Mouse (Mus musculus) heart, adult 18-20 months (tissue): Measurements from ENCODE around the gene Tmem140. TPM values are rescaled to one million over a fixed set of nuclear protein-coding genes. Genes with fewer than 3 reads are reported as not detected.

Source experiments
- DNase-seq, 2 experiments: peaks; one replicate each; pipeline ENCODE4 v3.0.0; 2021 to 2022; ENCODE audit warnings: mixed read lengths in 1 of 2
- total RNA-seq, 2 experiments: library from RNA; stranded (reverse); gene quantifications; 2 replicates each; pipeline ENCODE4 v1.2.3; 2021

The Tmem140 gene
- total RNA-seq, 2 experiments from 2014 or later: 26.5 to 32.4 TPM

DNA sequence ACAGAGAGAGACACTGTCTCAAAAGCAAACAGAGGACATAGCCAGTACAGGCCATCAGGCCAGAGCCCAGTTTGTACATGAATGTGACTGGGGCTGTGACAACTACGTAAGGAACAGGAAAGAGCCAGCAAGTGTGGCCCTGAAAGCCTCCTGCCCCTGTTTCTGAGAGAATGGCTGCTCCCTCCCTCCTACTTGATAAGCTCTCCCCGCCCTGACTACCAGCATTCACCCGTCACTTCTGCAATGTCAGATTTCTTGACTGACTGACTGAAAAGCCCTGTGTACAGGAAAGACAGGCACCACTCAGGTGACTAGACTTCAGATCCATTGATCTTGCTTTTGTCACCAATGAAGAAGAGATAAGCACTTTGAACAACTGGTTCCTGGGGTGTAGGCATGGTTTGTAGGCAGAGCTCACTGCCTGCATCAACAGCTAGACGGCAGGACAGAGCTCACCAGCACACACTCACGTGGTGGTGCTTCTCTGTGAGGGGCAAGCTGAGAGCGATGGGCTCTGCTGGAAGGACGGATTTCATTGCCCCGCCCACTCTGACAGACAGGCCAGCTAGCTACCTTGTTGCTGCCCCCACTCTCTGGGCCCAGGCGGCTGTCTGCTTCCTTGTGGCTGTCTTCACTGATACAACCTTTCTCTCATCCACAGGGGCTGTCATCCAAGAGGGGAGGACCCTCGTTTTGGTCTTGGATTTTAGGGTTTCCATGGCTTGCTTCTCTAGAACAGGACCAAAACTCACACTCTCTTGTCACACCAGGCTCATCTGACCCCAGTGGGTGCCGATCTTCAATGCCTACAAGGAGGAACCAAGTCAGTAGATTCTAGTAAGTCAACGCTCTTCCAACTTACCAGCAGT is 13.3 kb downstream of the Tmem140 start:
- peak in 1 of 2 experiments; percentile 40 for DNase-seq

DNA sequence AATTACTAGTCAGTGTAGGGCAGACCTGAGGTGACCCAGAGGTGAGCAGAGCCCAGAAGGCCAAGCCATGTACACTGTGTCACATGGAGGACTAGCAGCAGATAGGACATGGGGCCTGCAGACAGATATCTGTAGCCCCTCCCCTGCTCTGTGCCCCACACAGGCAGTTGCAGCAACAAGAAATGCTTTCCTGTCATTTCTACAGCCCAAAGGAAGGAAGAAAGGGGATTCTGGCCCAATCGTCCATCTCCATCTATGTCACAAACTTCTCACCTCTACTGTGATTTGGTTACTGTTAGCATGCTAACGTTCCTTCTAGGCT is 13.8 kb downstream of the Tmem140 start:
- peak in 1 of 2 experiments; percentile 35 for DNase-seq

DNA sequence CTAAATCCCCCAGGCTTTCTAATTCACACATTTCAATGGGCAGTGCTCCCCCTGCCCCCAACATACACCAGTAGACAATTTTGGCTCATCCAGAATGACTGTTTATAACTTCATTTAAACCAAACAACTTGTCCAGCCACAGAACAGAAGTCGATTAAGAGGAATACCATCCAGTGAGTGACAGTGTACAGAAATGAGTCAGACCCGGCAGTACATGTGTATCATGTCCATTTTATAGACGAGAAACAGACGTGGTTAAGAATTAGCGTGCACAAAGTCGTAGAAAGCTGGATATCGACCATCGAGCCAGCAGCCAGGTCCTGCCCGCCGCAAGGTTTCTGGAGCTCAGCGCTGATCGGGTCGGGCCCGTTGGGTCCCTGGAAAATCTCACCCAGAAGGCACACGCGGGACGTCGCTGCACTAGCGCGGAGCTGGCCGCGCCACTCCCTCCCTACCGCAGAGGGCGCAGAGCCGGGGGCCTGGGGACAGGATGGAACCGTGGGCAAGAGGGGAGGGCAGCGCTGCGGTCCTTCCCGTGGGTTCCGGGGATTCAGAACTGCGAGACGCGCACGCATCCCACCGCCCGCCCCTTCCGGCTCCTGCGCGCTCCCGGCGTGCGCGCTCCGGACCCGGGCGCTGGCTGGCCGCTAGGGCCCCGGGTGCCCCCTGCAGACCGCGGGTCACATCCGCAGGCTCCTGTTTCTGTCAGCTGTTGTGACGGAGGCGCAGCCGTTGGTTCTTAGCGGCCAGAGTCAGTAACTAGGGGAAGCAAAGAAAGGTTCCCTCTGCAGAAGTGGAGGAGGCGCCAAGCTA is 14.8 kb downstream of the Tmem140 start, which contains the start of gene Cyren:
Gene Cyren (minus strand): TSS at position 552 of the 813 bp plus-strand sequence.
- DNase-seq: peak; percentile 93 to 96

DNA sequence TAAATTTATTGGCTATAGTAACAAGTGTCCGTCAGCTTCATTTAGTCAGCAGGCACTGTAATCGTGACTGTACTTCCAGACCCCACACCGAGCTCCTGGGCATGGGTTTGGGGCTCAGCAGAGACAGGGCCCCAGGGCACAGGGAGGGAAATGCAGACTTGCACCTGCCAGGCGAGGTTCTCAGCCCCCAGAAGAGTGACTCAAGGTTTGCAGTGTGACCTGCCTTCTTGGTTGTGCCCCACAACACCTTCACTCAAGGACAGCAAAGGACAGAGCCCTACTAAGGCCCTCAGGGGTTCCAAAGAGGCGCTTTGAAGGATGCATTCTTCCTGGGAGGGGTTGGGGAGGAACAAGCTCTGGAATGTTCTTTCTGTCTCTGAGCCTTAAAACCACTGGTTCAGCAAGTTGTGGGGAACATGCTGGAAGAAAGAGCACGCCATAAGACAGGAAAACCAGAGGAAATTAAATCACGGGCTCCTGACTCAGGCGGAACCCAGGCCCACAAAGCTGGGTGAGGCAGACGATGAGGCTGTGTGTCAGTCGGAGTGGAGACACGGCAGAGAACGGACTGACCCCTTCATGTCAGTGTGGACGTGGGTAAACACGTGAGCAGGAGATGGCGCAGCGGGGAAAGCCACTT is 16.3 kb downstream of the Tmem140 start:
- DNase-seq: peak in 1 of 2 experiments; percentile 36

DNA sequence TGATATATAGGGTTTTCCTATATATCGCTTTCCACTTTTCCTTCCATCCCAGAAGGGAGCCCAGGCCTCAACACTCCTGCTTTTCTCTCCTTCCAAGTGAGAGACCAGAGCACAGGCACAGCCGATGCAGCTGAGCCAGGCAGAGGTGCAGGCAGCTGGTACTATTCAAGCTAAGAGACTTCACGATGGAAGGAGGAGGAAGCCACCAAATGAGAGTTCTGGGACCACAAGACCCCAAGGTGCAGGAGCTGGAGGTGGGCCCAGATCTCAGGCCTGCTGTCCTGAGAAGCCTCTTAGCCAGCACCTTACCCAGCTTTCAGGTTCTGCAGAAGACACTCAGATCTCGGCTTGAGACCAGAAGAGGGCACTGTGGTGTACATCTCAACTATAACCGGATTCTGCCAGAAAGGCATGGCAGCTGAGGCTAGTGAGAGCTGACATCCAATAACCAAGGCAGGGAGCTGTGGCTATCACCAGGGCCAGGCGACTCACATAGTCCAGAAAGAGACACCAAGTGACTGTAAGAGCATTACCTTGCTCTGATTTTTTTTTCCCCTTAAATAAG is 17.0 kb downstream of the Tmem140 start:
- peak; percentile 52 to 61 for DNase-seq

DNA sequence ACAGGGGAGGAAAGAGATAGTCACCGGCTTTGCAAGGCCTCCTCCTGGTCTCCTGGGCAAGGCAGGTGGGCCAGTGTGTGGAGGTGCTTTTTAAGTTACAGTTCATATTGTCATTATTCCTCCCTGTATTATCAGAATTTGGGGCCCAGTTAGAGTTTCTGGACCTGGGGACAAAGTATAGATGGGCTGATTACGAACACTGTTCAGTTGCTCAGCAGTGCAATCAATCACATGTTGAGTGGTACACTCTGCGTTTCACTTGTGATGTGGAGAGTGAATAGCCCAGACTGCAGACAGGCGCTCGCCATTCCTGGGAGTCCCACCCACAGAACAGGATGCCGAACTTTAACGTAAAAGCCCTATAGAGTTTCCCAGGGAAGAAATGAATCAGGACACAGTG is 21.8 kb downstream of the Tmem140 start:
- no peak for DNase-seq

DNA sequence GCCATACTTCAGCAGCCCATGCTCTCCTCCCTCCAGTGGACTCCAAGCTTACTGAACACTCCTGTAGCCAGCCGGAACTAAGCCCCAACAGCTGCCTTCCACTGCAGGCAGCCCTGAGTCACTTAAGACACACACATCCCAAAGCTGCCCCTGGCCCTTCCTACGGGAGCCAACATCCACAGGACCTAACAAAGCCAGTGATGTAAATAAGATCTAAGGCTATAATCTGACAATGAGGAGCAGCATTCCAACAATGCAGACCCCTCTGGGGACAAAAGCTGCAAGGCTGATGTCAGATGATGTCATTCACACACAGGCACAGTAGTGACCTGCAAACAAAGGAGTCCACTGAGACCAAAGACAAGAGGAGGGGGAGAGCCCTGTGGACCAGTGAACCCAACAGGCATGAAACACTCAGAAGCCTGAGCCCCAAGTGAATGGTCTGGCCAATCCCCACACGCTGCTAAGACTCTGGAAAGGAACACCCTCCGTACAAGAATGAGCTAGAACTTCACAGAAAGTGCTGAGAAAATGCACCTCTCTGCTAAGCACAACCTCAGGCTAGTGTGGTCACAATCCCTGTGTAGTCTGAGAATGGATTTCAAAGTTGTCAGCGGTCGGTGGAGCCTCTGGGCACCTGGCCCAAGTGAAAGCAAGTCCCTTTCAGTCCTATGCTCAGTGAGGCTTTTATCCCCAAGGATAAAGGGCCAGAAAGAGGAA is 24.3 kb downstream of the Tmem140 start:
- DNase-seq: no peak

DNA sequence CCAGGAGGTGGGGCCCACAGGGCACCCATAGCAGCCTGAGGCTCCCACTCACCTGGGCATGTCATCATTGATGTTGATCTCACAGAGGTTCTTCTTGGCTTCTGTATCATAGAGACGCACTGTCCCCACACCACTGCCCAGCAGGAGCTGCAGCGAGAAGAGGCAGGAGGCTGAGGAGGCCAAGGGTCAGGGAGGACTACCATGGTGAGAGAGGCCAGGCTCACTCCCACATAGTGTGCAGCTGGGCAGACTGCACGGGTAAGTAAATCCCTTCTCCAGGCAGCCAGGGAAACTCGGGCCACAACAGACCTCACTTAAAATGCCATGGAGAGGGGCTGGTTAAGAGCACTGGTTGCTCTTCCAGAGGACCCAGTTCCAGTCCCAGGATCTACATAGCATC is 26.2 kb downstream of the Tmem140 start:
- DNase-seq: no peak

DNA sequence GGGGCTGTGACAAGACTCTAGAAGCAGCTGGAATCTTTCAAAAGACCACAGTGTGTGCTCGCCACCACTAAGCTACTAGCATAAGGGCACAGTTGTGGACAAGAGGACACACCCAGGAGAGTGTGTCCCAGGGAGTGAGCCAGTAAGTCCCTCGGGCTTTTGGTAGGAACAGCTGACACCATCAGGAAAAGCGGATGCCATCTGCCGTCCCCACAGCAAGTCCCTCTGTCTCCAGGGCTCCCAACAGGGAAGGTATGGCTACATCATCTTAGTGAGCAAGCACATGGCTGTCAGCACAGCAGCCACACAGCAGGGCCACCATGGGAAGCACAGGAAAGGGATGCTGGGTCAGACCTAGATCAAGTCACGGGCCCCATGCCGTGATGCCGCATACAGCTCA is 32.6 kb downstream of the Tmem140 start:
- DNase-seq: no peak

DNA sequence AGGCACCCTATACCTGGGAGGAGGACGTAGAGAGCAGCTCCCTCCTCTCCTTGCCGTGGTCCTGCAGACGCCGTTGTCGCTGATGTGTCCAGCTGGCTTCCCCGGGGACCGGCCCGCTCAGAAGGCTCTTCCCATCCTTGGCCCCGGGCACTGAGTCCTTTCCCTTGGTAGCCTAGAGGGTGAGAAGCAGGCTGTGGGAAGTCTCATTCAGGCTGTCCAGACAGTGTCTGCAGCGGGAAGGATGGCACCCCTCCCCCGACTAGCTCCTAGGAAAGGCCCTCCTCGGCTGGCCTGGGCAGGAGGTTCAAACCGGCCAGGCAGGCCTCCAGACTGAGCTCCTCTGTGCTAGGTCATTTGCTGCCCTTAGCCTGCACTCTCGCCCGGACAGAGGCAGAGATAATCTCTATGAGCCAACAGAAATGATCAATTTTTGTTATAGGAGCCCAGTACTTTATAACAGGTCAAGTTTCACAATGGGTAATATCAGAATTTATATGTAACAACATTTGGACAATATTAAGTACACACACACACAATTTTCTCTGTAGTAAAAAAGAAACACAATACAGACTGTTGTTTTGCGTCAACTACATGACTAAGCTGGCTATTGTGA is 33.3 kb downstream of the Tmem140 start:
- no peak for DNase-seq

DNA sequence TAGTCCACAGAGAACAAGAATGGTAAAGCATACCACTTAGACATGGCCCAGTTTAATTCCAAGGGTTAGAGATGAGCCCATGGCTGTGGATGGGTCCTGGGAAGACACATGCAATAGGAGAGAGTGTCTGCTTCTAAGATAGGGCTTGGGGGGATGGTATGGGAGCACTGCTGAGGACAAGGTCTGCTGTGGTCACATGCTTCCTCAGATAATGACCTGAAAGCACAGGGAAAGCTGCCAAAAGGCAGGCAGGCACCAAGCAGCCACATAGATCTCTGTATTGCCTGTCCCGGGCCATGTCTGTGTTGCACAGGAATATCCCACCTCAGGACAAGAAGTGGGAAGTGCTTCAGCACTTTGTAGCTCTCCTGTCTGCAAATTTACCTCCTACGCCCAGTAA is 36.2 kb downstream of the Tmem140 start:
- DNase-seq: no peak

DNA sequence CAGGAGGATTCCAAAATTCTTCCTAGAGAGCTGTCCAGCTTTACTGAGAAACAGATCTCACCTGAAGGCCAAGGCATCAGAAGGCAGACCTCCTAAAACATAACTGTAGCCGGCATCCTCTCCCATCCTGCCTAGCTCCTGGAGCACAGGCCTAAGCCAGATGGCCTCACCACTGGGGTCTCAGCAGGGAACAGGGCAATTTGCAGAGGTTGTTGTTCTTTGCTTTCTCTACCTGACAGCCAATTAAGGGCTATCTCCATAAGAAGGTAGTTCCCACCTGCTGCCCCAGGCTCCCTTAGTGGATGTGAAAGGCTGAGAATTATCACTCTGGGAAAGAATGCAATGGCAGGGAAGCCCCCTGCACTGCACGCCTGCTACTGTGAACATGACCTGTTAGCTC is 38.0 kb downstream of the Tmem140 start:
- no peak for DNase-seq

DNA sequence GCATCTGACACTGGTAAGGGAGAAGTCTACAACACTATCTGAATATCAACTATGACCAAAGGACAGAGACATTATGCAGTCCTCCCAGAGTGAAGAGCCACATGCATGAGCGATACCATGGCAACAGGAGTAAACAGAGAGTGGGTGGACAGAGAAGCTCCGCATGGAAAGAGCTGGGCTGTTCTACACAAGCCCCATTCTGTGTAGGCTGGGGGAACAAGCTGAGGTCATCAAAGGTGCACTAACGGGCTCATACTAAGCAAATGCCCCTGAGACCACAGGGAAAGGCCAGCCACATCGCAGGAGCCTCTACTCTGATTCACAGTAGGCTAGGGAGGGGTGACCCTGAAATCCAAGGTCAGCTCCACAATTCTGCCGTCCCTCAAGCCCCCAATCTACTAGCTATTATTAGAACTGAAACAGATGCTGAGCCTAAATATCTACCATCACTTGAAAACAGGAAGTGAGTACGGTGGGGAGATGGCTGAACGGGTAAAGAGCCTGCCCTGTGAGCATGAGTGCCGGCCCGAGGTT is 39.0 kb downstream of the Tmem140 start:
- DNase-seq: no peak

DNA sequence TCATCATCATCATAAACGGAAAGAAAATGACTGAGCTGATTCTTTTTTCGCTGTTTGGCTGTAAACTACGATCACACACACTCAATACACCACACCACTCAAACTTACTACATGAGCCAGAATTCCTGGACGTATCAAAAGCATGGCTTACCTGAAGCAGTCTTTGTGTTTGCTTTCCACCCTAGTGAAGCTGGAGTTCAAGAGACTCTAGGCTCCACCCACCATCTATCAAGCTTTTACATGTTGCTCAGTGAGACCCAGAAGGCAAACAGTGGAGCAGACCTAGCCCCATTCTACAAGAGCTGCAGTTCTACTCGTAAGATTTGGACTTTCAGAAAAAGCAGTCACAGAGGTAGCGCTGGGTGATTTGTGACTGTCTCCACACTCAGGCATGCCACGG is 39.6 kb downstream of the Tmem140 start:
- no peak for DNase-seq

DNA sequence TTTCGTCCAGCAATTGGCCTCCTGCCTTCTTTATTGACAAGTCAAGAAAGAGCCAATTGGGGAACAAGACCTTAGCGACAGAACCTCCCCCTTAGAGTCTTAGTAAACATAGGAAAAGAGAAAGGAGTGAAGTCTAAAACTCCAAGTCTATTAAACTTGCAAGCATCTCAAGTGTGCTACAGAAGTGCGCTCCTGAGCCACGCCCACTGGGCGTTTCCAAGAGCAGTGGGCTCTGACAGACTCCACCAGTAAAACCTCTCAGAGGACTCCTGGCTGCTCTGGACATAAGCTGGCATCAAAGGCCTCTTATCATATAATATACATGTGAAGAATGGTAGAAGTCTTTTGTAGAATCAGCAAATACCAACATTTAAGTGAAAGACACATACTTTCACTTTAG is 40.5 kb downstream of the Tmem140 start:
- no peak for DNase-seq

DNA sequence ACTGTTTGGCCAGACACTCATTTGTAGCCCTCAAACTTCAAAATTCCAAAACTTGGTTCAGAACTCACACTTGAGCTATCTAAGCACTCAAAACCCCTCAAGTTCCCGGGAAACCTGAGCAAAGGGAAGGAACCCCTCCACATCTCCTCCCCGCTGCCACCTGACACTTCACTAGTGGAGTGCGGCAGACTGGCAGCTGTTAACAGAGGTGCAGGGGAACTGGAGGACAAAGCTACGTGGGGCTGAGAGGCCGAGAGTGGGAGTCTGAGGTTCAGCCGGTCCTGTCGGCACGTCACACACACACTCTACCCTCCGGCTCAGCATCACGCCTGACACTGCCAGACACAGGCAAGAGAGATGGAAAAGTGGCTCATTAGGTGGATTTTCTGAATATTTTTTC is 40.9 kb downstream of the Tmem140 start:
- no peak for DNase-seq

DNA sequence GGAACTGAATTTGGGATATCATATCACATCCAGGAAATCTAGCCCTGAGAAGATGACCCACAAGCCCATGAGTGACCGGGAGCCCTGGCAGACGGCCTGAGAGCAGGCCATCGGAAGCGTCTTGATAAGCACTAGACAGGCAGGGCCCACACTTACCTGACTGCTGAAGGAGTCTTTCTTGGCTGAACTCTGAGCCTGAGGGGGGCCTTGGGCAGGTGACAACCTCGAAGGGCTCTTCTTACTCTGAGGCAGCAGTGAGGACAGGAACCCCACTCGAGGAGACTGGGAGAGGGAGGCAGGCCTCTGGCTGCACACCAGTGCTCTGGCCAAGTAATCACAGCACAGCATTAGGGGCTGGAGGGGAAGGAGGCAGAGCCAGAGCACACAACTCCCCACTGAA is 41.4 kb downstream of the Tmem140 start:
- no peak for DNase-seq

DNA sequence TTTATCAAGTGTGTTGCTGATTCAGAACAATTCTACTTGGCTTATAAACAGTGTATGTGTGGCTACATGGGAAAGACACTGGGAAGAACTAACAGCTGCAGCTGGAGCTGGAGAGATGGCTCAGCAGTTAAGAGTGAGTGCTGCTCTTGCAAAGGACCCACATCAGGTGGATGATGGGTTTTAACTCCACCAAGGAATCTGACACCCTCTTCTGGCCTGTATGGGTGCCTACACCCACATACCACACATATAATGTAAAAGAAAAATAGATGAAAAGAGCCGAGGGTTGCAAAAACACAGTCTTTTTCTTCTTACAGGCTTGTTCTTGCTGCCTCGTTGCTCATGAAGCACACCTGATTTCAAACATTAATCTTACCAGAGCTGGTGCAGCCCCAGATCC is 43.2 kb downstream of the Tmem140 start:
- no peak for DNase-seq

DNA sequence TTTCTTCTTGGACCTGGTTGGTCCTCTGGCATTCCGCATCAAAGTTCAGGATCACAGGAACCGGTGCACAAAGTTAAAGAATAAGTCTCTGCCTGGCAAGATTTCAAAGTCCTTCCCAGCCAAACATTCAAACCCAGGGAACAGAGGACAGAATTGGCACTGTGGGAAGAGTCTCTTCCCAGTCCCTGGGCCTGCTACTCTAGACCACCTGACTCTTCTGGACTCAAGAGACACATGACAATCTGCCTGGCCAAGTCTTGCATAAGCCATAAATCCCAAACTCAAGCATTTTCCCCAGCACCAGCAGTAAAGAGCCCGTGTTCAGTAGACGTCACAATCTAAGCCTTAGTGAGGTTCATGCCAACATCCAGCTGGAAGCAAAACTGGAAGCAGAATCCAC is 43.7 kb downstream of the Tmem140 start:
- DNase-seq: peak in 1 of 2 experiments; percentile 65

DNA sequence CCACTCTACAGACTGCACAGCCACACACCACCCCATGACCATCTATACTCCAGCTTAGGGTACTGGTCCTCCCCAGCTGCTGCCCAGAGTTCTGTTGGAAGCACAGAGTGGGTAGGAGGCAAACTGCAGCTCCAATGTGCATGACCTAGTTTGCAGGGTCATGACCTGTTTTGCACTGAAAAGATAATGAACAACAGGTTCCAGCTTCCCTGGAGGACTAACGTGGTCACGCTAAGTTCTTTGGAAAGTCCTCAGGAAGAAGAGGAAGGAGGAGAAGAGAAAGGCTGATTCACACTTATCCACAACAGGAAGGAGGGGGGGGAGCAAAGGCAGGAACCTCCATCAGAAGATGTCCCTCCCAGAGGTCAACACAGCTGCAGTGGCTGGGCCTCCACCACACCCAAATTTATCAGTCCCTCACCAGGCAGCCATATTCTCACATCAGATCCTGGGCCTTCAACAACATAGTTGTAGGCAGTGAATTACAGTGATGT is 44.2 kb downstream of the Tmem140 start:
- DNase-seq: peak; percentile 54 to 55

DNA sequence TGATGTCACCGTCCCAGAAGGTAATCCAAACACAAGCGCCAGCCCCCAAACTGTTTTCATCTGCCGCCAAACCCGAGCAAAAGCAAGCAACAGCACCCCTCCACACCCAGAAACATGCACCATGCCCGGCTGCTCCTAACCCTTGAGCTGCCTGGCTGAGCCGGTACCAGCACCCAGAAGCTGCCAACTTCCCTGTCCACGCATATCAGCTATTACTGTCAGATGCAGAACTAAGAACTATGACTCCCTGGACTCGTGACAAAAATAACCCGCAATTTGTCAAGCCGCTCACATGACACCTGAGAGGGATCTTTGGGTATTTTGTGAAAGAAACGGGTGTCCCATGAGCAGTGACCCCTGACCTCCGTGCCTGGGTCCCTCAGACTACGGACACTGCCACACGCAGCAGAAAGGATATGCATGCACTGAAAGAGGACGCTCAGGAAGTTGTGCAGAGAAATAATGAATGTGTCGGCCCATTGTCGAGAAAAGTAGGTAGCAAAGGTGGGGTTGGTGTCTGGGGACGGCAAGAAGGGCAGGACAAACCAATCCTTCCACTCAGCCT is 44.8 kb downstream of the Tmem140 start:
- peak; percentile 28 to 33 for DNase-seq
